Mouse (Mus musculus) CH12.LX (cell line): ENCODE data around the gene Mrtfa. TPM values are rescaled to one million over a fixed set of nuclear protein-coding genes. Genes with fewer than 3 reads are reported as not detected.

ENCODE experiments used
- DNase-seq: peaks from one replicate; pipeline ENCODE4 v3.0.0-alpha.2; 2013; ENCODE audit errors: extremely low read depth
- H3K27ac ChIP-seq: 2 replicates; pipeline ENCODE4 v1.5.1; 2012; ENCODE audit warnings: low read depth, mild to moderate bottlenecking, control low read depth, moderate library complexity; ENCODE audit not compliant: insufficient read depth
- H3K27me3 ChIP-seq: replicated peaks from 2 replicates; pipeline ENCODE3; 2012; ENCODE audit warnings: inconsistent platforms
- H3K36me3 ChIP-seq, 2 experiments: replicated peaks in 1 of 2; 2 replicates each; pipeline versions ENCODE3 to v1.6.1; 2012; ENCODE audit warnings: inconsistent platforms in 1 of 2, low read length in 1 of 2, mild to moderate bottlenecking in 1 of 2, mixed read lengths in 1 of 2, moderate library complexity in 1 of 2; ENCODE audit not compliant: control insufficient read depth in 1 of 2, insufficient read depth in 1 of 2
- H3K4me1 ChIP-seq, 2 experiments: 2 replicates each; pipeline ENCODE4 v1.6.1; 2012; ENCODE audit warnings: inconsistent platforms in 1 of 2, moderate library complexity in 1 of 2; ENCODE audit not compliant: insufficient read depth in 2 of 2, control insufficient read depth in 1 of 2
- H3K4me2 ChIP-seq: 2 replicates; pipeline ENCODE4 v1.6.1; 2012; ENCODE audit warnings: low read depth, mild to moderate bottlenecking, control low read depth; ENCODE audit not compliant: poor library complexity, insufficient read depth, severe bottlenecking
- H3K4me3 ChIP-seq, 3 experiments: fragments of 150-350 bp in 1 of 3; sonication (generic) in 1 of 3; replicated peaks in 1 of 3; 2 replicates each; pipeline versions ENCODE3 to v1.5.1; 2011 to 2012; ENCODE audit warnings: low read depth in 2 of 3, low read length in 2 of 3, mild to moderate bottlenecking in 2 of 3, moderate library complexity in 2 of 3, control low read depth in 1 of 3, improper control_type of control experiment in 1 of 3, inconsistent platforms in 1 of 3, mixed read lengths in 1 of 3; ENCODE audit not compliant: poor library complexity in 1 of 3
- H3K79me2 ChIP-seq: replicated peaks from 2 replicates; pipeline ENCODE4 v1.6.1; 2012; ENCODE audit warnings: mild to moderate bottlenecking, moderate library complexity; ENCODE audit not compliant: control insufficient read depth, poor library complexity, insufficient read depth, severe bottlenecking; ENCODE audit errors: extremely low read depth
- H3K9ac ChIP-seq: 2 replicates; pipeline ENCODE4 v1.6.1; 2012; ENCODE audit warnings: low read depth, mild to moderate bottlenecking, control low read depth, moderate library complexity; ENCODE audit not compliant: insufficient read depth
- H3K9me3 ChIP-seq: replicated peaks from 2 replicates; pipeline ENCODE3; 2012; ENCODE audit warnings: low read length, inconsistent platforms, mixed read lengths
- BHLHE40 ChIP-seq: IDR thresholded peaks from 2 replicates; pipeline ENCODE4 v1.6.1; 2011; ENCODE audit warnings: mild to moderate bottlenecking, low read depth, low read length, improper control_type of control experiment
- CHD1 ChIP-seq: IDR thresholded peaks from 2 replicates; pipeline ENCODE4 v1.6.1; 2012; ENCODE audit warnings: low read depth, low read length, improper control_type of control experiment, inconsistent platforms
- CTCF ChIP-seq, 2 experiments: IDR thresholded peaks in 1 of 2; conservative IDR thresholded peaks in 1 of 2; 2 replicates each; pipeline ENCODE4 v1.5.1; 2011 to 2012; ENCODE audit warnings: low read depth in 2 of 2, low read length in 2 of 2, improper control_type of control experiment in 1 of 2, inconsistent platforms in 1 of 2, mild to moderate bottlenecking in 1 of 2, moderate library complexity in 1 of 2
- ELF1 ChIP-seq: IDR thresholded peaks from 2 replicates; pipeline ENCODE4 v1.6.1; 2014; ENCODE audit warnings: low read depth, mild to moderate bottlenecking, inconsistent platforms, low read length, improper control_type of control experiment
- EP300 ChIP-seq: IDR thresholded peaks from 2 replicates; pipeline ENCODE4 v1.6.1; 2011; ENCODE audit warnings: low read length, improper control_type of control experiment
- GABPA ChIP-seq: IDR thresholded peaks from 2 replicates; pipeline ENCODE4 v1.6.1; 2012; ENCODE audit warnings: low read depth, low read length, improper control_type of control experiment, inconsistent platforms; ENCODE audit not compliant: insufficient replicate concordance
- JUND ChIP-seq: conservative IDR thresholded peaks from 2 replicates; pipeline ENCODE4 v1.6.1; 2011; ENCODE audit warnings: low read depth, low read length, improper control_type of control experiment
- MAFK ChIP-seq: IDR thresholded peaks from 2 replicates; pipeline ENCODE4 v1.6.1; 2011; ENCODE audit warnings: low read length, improper control_type of control experiment; ENCODE audit not compliant: insufficient replicate concordance
- MAX ChIP-seq: IDR thresholded peaks from 2 replicates; pipeline ENCODE4 v1.6.1; 2011; ENCODE audit warnings: low read length, improper control_type of control experiment
- MAZ ChIP-seq: IDR thresholded peaks from 2 replicates; pipeline ENCODE4 v1.6.1; 2012; ENCODE audit warnings: low read depth, mild to moderate bottlenecking, inconsistent platforms, low read length, improper control_type of control experiment, moderate library complexity
- MEF2A ChIP-seq: IDR thresholded peaks from 2 replicates; pipeline ENCODE4 v1.6.1; 2014; ENCODE audit warnings: low read depth, mild to moderate bottlenecking, inconsistent platforms, low read length, improper control_type of control experiment, borderline replicate concordance
- MXI1 ChIP-seq: IDR thresholded peaks from 2 replicates; pipeline ENCODE4 v1.6.1; 2011; ENCODE audit warnings: mild to moderate bottlenecking, low read depth, low read length, improper control_type of control experiment
- MYC ChIP-seq: IDR thresholded peaks from 2 replicates; pipeline ENCODE4 v1.6.1; 2011; ENCODE audit warnings: low read depth, mild to moderate bottlenecking, improper control_type of control experiment, low read length
- NELFE ChIP-seq: IDR thresholded peaks from 2 replicates; pipeline ENCODE4 v1.6.1; 2011; ENCODE audit warnings: low read depth, low read length, improper control_type of control experiment
- NRF1 ChIP-seq: IDR thresholded peaks from 2 replicates; pipeline ENCODE4 v1.6.1; 2014; ENCODE audit warnings: low read depth, mild to moderate bottlenecking, inconsistent platforms, low read length, improper control_type of control experiment, moderate library complexity
- POLR2A ChIP-seq: IDR thresholded peaks from 2 replicates; pipeline ENCODE4 v1.6.1; 2011; ENCODE audit warnings: low read depth, mild to moderate bottlenecking, improper control_type of control experiment, low read length
- POLR2AphosphoS2 ChIP-seq: IDR thresholded peaks from 2 replicates; pipeline ENCODE4 v1.6.1; 2011; ENCODE audit warnings: low read depth, low read length, improper control_type of control experiment
- RAD21 ChIP-seq: IDR thresholded peaks from 2 replicates; pipeline ENCODE4 v1.6.1; 2011; ENCODE audit warnings: low read depth, mild to moderate bottlenecking, low read length, improper control_type of control experiment, moderate library complexity
- RCOR1 ChIP-seq: conservative IDR thresholded peaks from 2 replicates; pipeline ENCODE4 v1.6.1; 2012; ENCODE audit warnings: low read depth, mild to moderate bottlenecking, inconsistent platforms, low read length, improper control_type of control experiment
- SIN3A ChIP-seq: IDR thresholded peaks from 2 replicates; pipeline ENCODE4 v1.6.1; 2012; ENCODE audit warnings: low read length, improper control_type of control experiment, inconsistent platforms
- TBP ChIP-seq: conservative IDR thresholded peaks from 2 replicates; pipeline ENCODE4 v1.6.1; 2011; ENCODE audit warnings: low read depth, low read length, improper control_type of control experiment
- TCF12 ChIP-seq: IDR thresholded peaks from 2 replicates; pipeline ENCODE4 v1.6.1; 2014; ENCODE audit warnings: low read depth, mild to moderate bottlenecking, inconsistent platforms, low read length, improper control_type of control experiment
- UBTF ChIP-seq: IDR thresholded peaks from 2 replicates; pipeline ENCODE4 v1.6.1; 2012; ENCODE audit warnings: low read depth, mild to moderate bottlenecking, inconsistent platforms, low read length, improper control_type of control experiment, moderate library complexity
- ZC3H11A ChIP-seq: IDR thresholded peaks from 2 replicates; pipeline ENCODE4 v1.6.1; 2012; ENCODE audit warnings: low read depth, mild to moderate bottlenecking, inconsistent platforms, low read length, improper control_type of control experiment
- ZKSCAN1 ChIP-seq: IDR thresholded peaks from 2 replicates; pipeline ENCODE4 v1.6.1; 2012; ENCODE audit warnings: low read depth, inconsistent platforms, low read length, improper control_type of control experiment, borderline replicate concordance
- ZMIZ1 ChIP-seq: IDR thresholded peaks from 2 replicates; pipeline ENCODE4 v1.6.1; 2012; ENCODE audit warnings: low read depth, mild to moderate bottlenecking, inconsistent platforms, low read length, improper control_type of control experiment
- ZNF384 ChIP-seq: IDR thresholded peaks from 2 replicates; pipeline ENCODE4 v1.6.1; 2012; ENCODE audit warnings: low read depth, low read length, improper control_type of control experiment, inconsistent platforms
- dilution Hi-C: fragments of 300-500 bp; cut with MboI; formaldehyde crosslinking; loops from 2 replicates; pipeline ENCODE4 v1.14.3; 2020; ENCODE audit warnings: low sequenced_read_pairs; ENCODE audit not compliant: extremely low pct_unique_long_range_greater_than_20kb, extremely low pct_ligation_motif_present
- in situ Hi-C: fragments of 300-500 bp; cut with MboI; formaldehyde crosslinking; loops from 3 replicates; pipeline ENCODE4 v1.14.3; 2019; ENCODE audit warnings: low sequenced_read_pairs, low pct_ligation_motif_present, low pct_unique_long_range_greater_than_20kb, mixed read lengths
- polyA plus RNA-seq: library from polyadenylated mRNA; unstranded; fragments of >175 nt; gene quantifications from 2 replicates; pipeline ENCODE4 v1.2.1, GENCODE M21; 2012; ENCODE audit warnings: low read depth; ENCODE audit not compliant: insufficient read length
- total RNA-seq, 2 experiments: library from RNA; depleted of rRNA; stranded (reverse); fragments of 300-350 nt in 1 of 2; fragments of >200 nt in 1 of 2; gene quantifications; 2 replicates each; pipeline ENCODE4 v1.2.3; 2012 to 2014

Mrtfa gene
- total and polyA plus RNA-seq, 3 experiments: 4.6 to 23.2 (median 8.2) TPM

DNA sequence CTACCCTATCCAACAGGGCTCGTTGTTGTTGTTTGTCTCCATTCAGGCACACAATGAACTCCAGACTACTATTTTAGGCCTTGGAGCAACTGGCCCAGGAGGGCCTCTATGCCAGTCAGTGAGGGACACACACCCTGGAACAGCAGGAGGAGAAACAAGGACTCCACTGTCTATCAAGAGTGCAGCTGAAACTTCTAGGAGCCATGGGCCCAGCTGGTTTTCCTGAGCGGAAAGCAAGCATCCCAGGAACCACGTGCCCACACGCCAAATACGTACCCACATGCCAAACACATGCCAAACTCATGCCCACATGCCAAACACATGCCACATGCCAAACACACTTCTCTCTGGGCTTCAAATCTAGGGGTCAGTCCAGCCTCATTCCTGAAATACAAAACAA, 152.1 kb downstream of the Mrtfa start:
- no peak overlapping the region for H3K9ac ChIP-seq
- H3K4me1 ChIP-seq: peaks cover 14 to 61% of the 10 kb centered on the region in 2 experiments
- H3K4me2 ChIP-seq: no peak overlapping the region
- peaks cover 9 to 69% of the 10 kb centered on the region in 2 experiments for H3K36me3 ChIP-seq
- H3K4me3 ChIP-seq: no peak overlapping the region
- TF ChIP-seq MYC: no peak
- no peak for TF ChIP-seq NELFE
- no peak for TF ChIP-seq POLR2AphosphoS2
- no peak for TF ChIP-seq MXI1
- no peak for TF ChIP-seq RAD21
- no peak for TF ChIP-seq GABPA
- TF ChIP-seq TCF12: no peak
- no peak for TF ChIP-seq TBP
- no peak for TF ChIP-seq NRF1
- no peak for TF ChIP-seq RCOR1
- no peak for TF ChIP-seq CTCF (conservative IDR thresholded peaks at IDR 0.05 in 1 of 2, IDR thresholded peaks at IDR 0.05 in 1 of 2; ENCODE audit: low read depth in 2 of 2, low read length in 2 of 2)
- no peak for TF ChIP-seq ZMIZ1
- no peak for TF ChIP-seq MAFK
- no peak for TF ChIP-seq JUND
- TF ChIP-seq ZC3H11A: no peak
- TF ChIP-seq ZKSCAN1: no peak
- TF ChIP-seq SIN3A: no peak
- TF ChIP-seq, all 38 proteins: peak for 0
- Histone ChIP-seq H3K27ac (no peak overlapping the region), H3K79me2 (0 out of 2 replicates have a peak, but pooled peaks cover 4% of the 10 kb centered on the region), H3K27me3 (no peaks in the 10 kb centered on the region), H3K9me3 (no peaks in the 10 kb centered on the region)
- no peak for DNase-seq
- dilution Hi-C loops: no loop called here
- in situ Hi-C loops: no loop called here

DNA sequence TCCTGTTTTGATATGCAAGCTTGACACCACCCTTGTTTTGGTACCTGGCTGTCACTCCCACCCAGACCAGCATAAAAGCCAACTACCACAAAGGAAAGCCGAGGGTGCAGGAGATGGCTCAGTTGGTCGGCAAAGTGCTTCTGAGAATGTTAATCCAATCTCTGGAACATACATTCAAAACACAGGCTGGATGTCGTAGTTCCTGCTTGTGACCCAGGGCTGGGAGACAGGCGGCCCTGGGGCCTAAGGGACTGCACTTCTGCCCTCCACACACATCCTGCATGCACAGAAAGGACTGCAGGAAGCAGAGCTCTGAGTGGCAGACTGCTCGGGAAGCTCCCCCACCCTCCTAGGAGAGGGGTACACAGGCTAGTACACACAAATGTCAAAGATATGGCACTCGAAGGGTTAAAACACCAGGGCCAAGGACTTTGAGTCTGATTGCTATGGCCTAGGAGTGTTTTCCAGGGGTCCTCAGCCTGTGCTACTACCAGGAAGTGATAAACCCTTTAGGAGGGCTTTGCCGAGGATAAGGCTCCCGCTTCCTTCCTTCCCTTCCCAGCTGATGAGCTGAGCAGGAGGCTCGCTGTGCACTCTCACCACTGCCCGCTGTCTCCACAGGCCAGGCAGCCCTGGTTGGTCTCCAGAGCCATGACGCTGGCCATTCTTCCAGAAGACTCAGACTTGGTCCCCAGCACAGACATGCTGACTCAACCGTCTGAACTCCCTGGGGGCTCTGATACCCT, 155.0 kb downstream of the Mrtfa start:
- Histone ChIP-seq H3K27me3 (no peaks in the 10 kb centered on the region), H3K36me3 (peaks cover 14 to 61% of the 10 kb centered on the region in 2 experiments), H3K4me2 (no peak overlapping the region), H3K4me3 (no peak overlapping the region), H3K27ac (no peak overlapping the region), H3K9me3 (no peaks in the 10 kb centered on the region), H3K9ac (no peak overlapping the region), H3K4me1 (peaks cover 22 to 72% of the 10 kb centered on the region in 2 experiments), H3K79me2 (0 out of 2 replicates have a peak, but pooled peaks cover 4% of the 10 kb centered on the region)
- dilution Hi-C loops: no loop called here
- in situ Hi-C loops: no loop called here
- TF ChIP-seq MAX: no peak
- TF ChIP-seq SIN3A: no peak
- TF ChIP-seq MEF2A: no peak
- no peak for TF ChIP-seq MXI1
- TF ChIP-seq GABPA: no peak
- TF ChIP-seq ZC3H11A: no peak
- TF ChIP-seq CHD1: no peak
- no peak for TF ChIP-seq MAZ
- no peak for TF ChIP-seq NRF1
- TF ChIP-seq RCOR1: no peak
- no peak for TF ChIP-seq BHLHE40
- TF ChIP-seq ELF1: no peak
- TF ChIP-seq ZMIZ1: no peak
- no peak for TF ChIP-seq UBTF
- no peak for TF ChIP-seq RAD21
- no peak for TF ChIP-seq CTCF (conservative IDR thresholded peaks at IDR 0.05 in 1 of 2, IDR thresholded peaks at IDR 0.05 in 1 of 2; ENCODE audit: low read depth in 2 of 2, low read length in 2 of 2)
- no peak for TF ChIP-seq ZNF384
- TF ChIP-seq POLR2A: no peak
- no peak for TF ChIP-seq EP300
- no peak for DNase-seq
